Mouse (Mus musculus) heart, embryonic 13.5 days (tissue): ENCODE results near the gene Vmn1r213. TPM values are rescaled to one million over a fixed set of nuclear protein-coding genes. Genes with fewer than 3 reads are reported as not detected.

Experiments
- ATAC-seq: fragments of 200-750 bp; cut with Nextera tagmentation; 2 replicates; pipeline ENCODE4 v1.8.0; 2017; ENCODE audit warnings: moderate TSS enrichment; ENCODE audit not compliant: insufficient number of reproducible peaks, low FRiP score, low TSS enrichment; ENCODE audit errors: extremely low read depth
- H3K27ac ChIP-seq: fragments of 300-500 bp; sonication (generic); replicated peaks from 2 replicates; pipeline ENCODE4 v1.5.1; 2015; ENCODE audit warnings: moderate library complexity, mild to moderate bottlenecking, inconsistent platforms
- H3K27me3 ChIP-seq: fragments of 300-500 bp; sonication (generic); replicated peaks from 2 replicates; pipeline ENCODE4 v1.6.1; 2015; ENCODE audit warnings: mild to moderate bottlenecking, inconsistent platforms
- H3K36me3 ChIP-seq: fragments of 300-500 bp; sonication (generic); 2 replicates; pipeline ENCODE4 v1.6.1; 2015; ENCODE audit warnings: mild to moderate bottlenecking, inconsistent platforms
- H3K4me1 ChIP-seq: fragments of 300-500 bp; sonication (generic); 2 replicates; pipeline ENCODE4 v1.6.1; 2015; ENCODE audit warnings: inconsistent platforms
- H3K4me2 ChIP-seq: fragments of 300-500 bp; sonication (generic); 2 replicates; pipeline ENCODE4 v1.6.1; 2015; ENCODE audit warnings: inconsistent platforms, mild to moderate bottlenecking, moderate library complexity
- H3K4me3 ChIP-seq: fragments of 300-500 bp; sonication (generic); 2 replicates; pipeline ENCODE4 v1.5.1; 2015; ENCODE audit warnings: moderate library complexity, mild to moderate bottlenecking, inconsistent platforms
- H3K9ac ChIP-seq: fragments of 300-500 bp; sonication (generic); 2 replicates; pipeline ENCODE4 v1.6.1; 2015; ENCODE audit warnings: inconsistent platforms, mild to moderate bottlenecking, moderate library complexity
- H3K9me3 ChIP-seq: fragments of 300-500 bp; sonication (generic); 2 replicates; pipeline ENCODE4 v1.6.1; 2016; ENCODE audit warnings: inconsistent platforms
- WGBS: fragments of 180-500 bp; shearing (Covaris S2); methylation state at CpG from one replicate; pipeline ENCODE4 v1.1.7; 2015; ENCODE audit warnings: mixed read lengths; 5-methylcytosine and 5-hydroxymethylcytosine counted together
- polyA plus RNA-seq: library from polyadenylated mRNA; unstranded; fragments of >200 nt; fragmentation: Nextera tagmentation; extraction: Ambion mirVana; gene quantifications from 2 replicates; pipeline ENCODE4 v1.2.1, GENCODE M21; 2015

Vmn1r213 gene
- polyA plus RNA-seq: not detected in 2 replicates

GRCm38 (mm10) chr13:23007356-23007755 lies at the start of gene Vmn1r213:
Vmn1r213 (plus strand) TSS chr13:23007656.
- H3K36me3 ChIP-seq: no peaks in the 10 kb centered on the region
- 62% methylated on average over 1 of the region's 1 CpGs for WGBS

GRCm38 (mm10) chr13:22990214-22990891 lies 17.1 kb upstream of the Vmn1r213 start:
- H3K4me2 ChIP-seq: no peak overlapping the region
- ATAC-seq: no peak
- H3K4me3 ChIP-seq: no peak overlapping the region
- H3K9ac ChIP-seq: no peak overlapping the region
- peaks cover 2% of the 10 kb centered on the region; the same call in 1 of the 2 replicates for H3K9me3 ChIP-seq
- H3K36me3 ChIP-seq: no peaks in the 10 kb centered on the region
- WGBS: 83% methylated on average over 11 of the region's 11 CpGs
- no peaks in the 10 kb centered on the region for H3K4me1 ChIP-seq
- no peak overlapping the region for H3K27ac ChIP-seq
- H3K27me3 ChIP-seq: no peaks in the 10 kb centered on the region

More at GRCm38 (mm10) chr13:23007356-23007755, at the start of gene Vmn1r213:
- Histone ChIP-seq H3K4me1 (no peaks in the 10 kb centered on the region), H3K27me3 (no peaks in the 10 kb centered on the region), H3K4me2 (no peak within 1 kb of the TSS), H3K4me3 (no peak within 1 kb of the TSS), H3K9me3 (no peaks in the 10 kb centered on the region; the same call in 1 of the 2 replicates), H3K27ac (no peak within 1 kb of the TSS), H3K9ac (no peak within 1 kb of the TSS)
- ATAC-seq: no peak

GRCm38 (mm10) chr13:22992178-22992700 lies 15.2 kb upstream of the Vmn1r213 start:
- Histone ChIP-seq H3K4me2 (no peak overlapping the region), H3K9ac (no peak overlapping the region), H3K9me3 (peaks cover 16% of the 10 kb centered on the region), H3K4me3 (no peak overlapping the region), H3K27me3 (no peaks in the 10 kb centered on the region), H3K36me3 (no peaks in the 10 kb centered on the region), H3K4me1 (no peaks in the 10 kb centered on the region), H3K27ac (no peak overlapping the region)
- ATAC-seq: no peak
- 39% methylated on average over 1 of the region's 1 CpGs for WGBS

GRCm38 (mm10) chr13:22992721-22993120 lies 14.7 kb upstream of the Vmn1r213 start:
- Histone ChIP-seq H3K4me2 (no peak overlapping the region), H3K27me3 (no peaks in the 10 kb centered on the region), H3K36me3 (no peaks in the 10 kb centered on the region), H3K9me3 (peaks cover 20% of the 10 kb centered on the region), H3K27ac (no peak overlapping the region), H3K4me3 (no peak overlapping the region), H3K4me1 (no peaks in the 10 kb centered on the region), H3K9ac (no peak overlapping the region)
- 70% methylated on average over 2 of the region's 2 CpGs for WGBS
- ATAC-seq: no peak

GRCm38 (mm10) chr13:23018158-23018557 lies 10.7 kb downstream of the Vmn1r213 start:
- no peaks in the 10 kb centered on the region for H3K9me3 ChIP-seq
- no peak overlapping the region for H3K9ac ChIP-seq
- no peak overlapping the region for H3K4me2 ChIP-seq
- no peak overlapping the region for H3K4me3 ChIP-seq
- no peak for ATAC-seq
- H3K4me1 ChIP-seq: no peaks in the 10 kb centered on the region
- H3K27ac ChIP-seq: no peak overlapping the region
- no peaks in the 10 kb centered on the region for H3K27me3 ChIP-seq
- no peaks in the 10 kb centered on the region for H3K36me3 ChIP-seq

GRCm38 (mm10) chr13:23024812-23025211 lies 17.4 kb downstream of the Vmn1r213 start:
- H3K36me3 ChIP-seq: no peaks in the 10 kb centered on the region
- H3K9ac ChIP-seq: no peak overlapping the region
- no peak for ATAC-seq
- no peaks in the 10 kb centered on the region for H3K4me1 ChIP-seq
- no peaks in the 10 kb centered on the region for H3K27me3 ChIP-seq
- no peak overlapping the region for H3K4me3 ChIP-seq
- no peak overlapping the region for H3K27ac ChIP-seq
- no peak overlapping the region for H3K4me2 ChIP-seq
- no peaks in the 10 kb centered on the region for H3K9me3 ChIP-seq

GRCm38 (mm10) chr13:23030118-23030517 lies 22.7 kb downstream of the Vmn1r213 start, which contains the start of gene Vmn1r214:
Vmn1r214 (plus strand) TSS chr13:23030418.
- no peaks in the 10 kb centered on the region for H3K9me3 ChIP-seq
- no peak within 1 kb of the TSS for H3K4me3 ChIP-seq
- H3K36me3 ChIP-seq: no peaks in the 10 kb centered on the region
- no peaks in the 10 kb centered on the region for H3K4me1 ChIP-seq
- ATAC-seq: no peak
- H3K27ac ChIP-seq: no peak within 1 kb of the TSS
- no peak within 1 kb of the TSS for H3K9ac ChIP-seq
- WGBS: 76% methylated on average over 3 of the region's 3 CpGs
- H3K4me2 ChIP-seq: no peak within 1 kb of the TSS
- H3K27me3 ChIP-seq: no peaks in the 10 kb centered on the region

GRCm38 (mm10) chr13:23057778-23058177 lies 50.3 kb downstream of the Vmn1r213 start:
- H3K27ac ChIP-seq: no peak overlapping the region
- ATAC-seq: no peak
- no peaks in the 10 kb centered on the region for H3K36me3 ChIP-seq
- H3K4me2 ChIP-seq: no peak overlapping the region
- no peaks in the 10 kb centered on the region for H3K9me3 ChIP-seq
- H3K4me1 ChIP-seq: no peaks in the 10 kb centered on the region
- H3K4me3 ChIP-seq: no peak overlapping the region
- WGBS: 48% methylated on average over 1 of the region's 1 CpGs
- H3K9ac ChIP-seq: no peak overlapping the region
- H3K27me3 ChIP-seq: no peaks in the 10 kb centered on the region

Other genes starting within 250 kb of the Vmn1r213 start
- gene Vmn1r208, start 230.3 kb upstream of the Vmn1r213 start, polyA plus RNA-seq: not detected in 2 replicates
- not detected in 2 replicates for gene Vmn1r209, start 198.0 kb upstream of the Vmn1r213 start, polyA plus RNA-seq
- not detected in 2 replicates for gene Vmn1r210, start 176.3 kb upstream of the Vmn1r213 start, polyA plus RNA-seq
- not detected in 2 replicates for gene Vmn1r211, start 150.1 kb upstream of the Vmn1r213 start, polyA plus RNA-seq
- gene Vmn1r212, start 123.5 kb upstream of the Vmn1r213 start, polyA plus RNA-seq: not detected in 2 replicates
- gene Vmn1r214, start 22.8 kb downstream of the Vmn1r213 start, polyA plus RNA-seq: not detected in 2 replicates
- not detected in 2 replicates for gene Vmn1r215, start 60.4 kb downstream of the Vmn1r213 start, polyA plus RNA-seq
- gene Vmn1r217, start 110.6 kb downstream of the Vmn1r213 start, polyA plus RNA-seq: not detected in 2 replicates
- not detected in 2 replicates for gene Vmn1r218, start 125.5 kb downstream of the Vmn1r213 start, polyA plus RNA-seq
- not detected in 2 replicates for gene Vmn1r219, start 151.7 kb downstream of the Vmn1r213 start, polyA plus RNA-seq
- gene Vmn1r220, start 180.3 kb downstream of the Vmn1r213 start, polyA plus RNA-seq: not detected in 2 replicates
- not detected in 2 replicates for gene Vmn1r221, start 206.5 kb downstream of the Vmn1r213 start, polyA plus RNA-seq
- gene Vmn1r222, start 228.3 kb downstream of the Vmn1r213 start, polyA plus RNA-seq: not detected in 2 replicates
- not detected in 2 replicates for gene Vmn1r223, start 239.5 kb downstream of the Vmn1r213 start, polyA plus RNA-seq